Mouse (Mus musculus) hindbrain, embryonic 14.5 days (tissue): ENCODE data around the gene Krtap28-10. TPM values are rescaled to one million over a fixed set of nuclear protein-coding genes. Genes with fewer than 3 reads are reported as not detected.

Experiments used
- ATAC-seq: fragments of 200-750 bp; cut with Nextera tagmentation; 2 replicates; pipeline ENCODE4 v1.8.0; 2017; ENCODE audit warnings: moderate number of reproducible peaks, mild to moderate bottlenecking, moderate TSS enrichment, moderate library complexity; ENCODE audit not compliant: low FRiP score
- DNase-seq: peaks from one replicate; pipeline ENCODE4 v3.0.0-alpha.2; 2015; ENCODE audit warnings: low spot score
- H3K27ac ChIP-seq: fragments of 300-500 bp; sonication (generic); 2 replicates; pipeline ENCODE4 v1.5.1; 2014; ENCODE audit warnings: mild to moderate bottlenecking, moderate library complexity
- H3K27me3 ChIP-seq: fragments of 300-500 bp; sonication (generic); 2 replicates; pipeline ENCODE4 v1.6.1; 2014; ENCODE audit warnings: mild to moderate bottlenecking, low read length, mixed read lengths; ENCODE audit not compliant: control insufficient read depth, insufficient read depth
- H3K36me3 ChIP-seq: fragments of 300-500 bp; sonication (generic); replicated peaks from 2 replicates; pipeline ENCODE4 v1.6.1; 2014; ENCODE audit not compliant: control insufficient read depth, insufficient read depth
- H3K4me1 ChIP-seq: fragments of 300-500 bp; sonication (generic); replicated peaks from 2 replicates; pipeline ENCODE4 v1.6.1; 2014; ENCODE audit warnings: antibody characterized with exemption, low read length, mixed read lengths; ENCODE audit not compliant: control insufficient read depth, insufficient read depth
- H3K4me2 ChIP-seq: fragments of 300-500 bp; sonication (generic); replicated peaks from 2 replicates; pipeline ENCODE4 v1.6.1; 2014; ENCODE audit warnings: mild to moderate bottlenecking, moderate library complexity
- H3K4me3 ChIP-seq: fragments of 300-500 bp; sonication (generic); replicated peaks from 2 replicates; pipeline ENCODE4 v1.5.1; 2014; ENCODE audit warnings: mild to moderate bottlenecking, low read length
- H3K9ac ChIP-seq: fragments of 300-500 bp; sonication (generic); 2 replicates; pipeline ENCODE4 v1.6.1; 2014
- H3K9me3 ChIP-seq: fragments of 300-500 bp; sonication (generic); 2 replicates; pipeline ENCODE4 v1.6.1; 2016; ENCODE audit warnings: low read length; ENCODE audit not compliant: control insufficient read depth
- WGBS: fragments of 180-500 bp; shearing (Covaris S2); extraction: QIAGEN DNeasy Blood & Tissue Kit; methylation state at CpG from one replicate; pipeline ENCODE4 v1.1.7; 2014; 5-methylcytosine and 5-hydroxymethylcytosine counted together
- polyA plus RNA-seq: library from polyadenylated mRNA; unstranded; fragments of >200 nt; fragmentation: Nextera tagmentation; extraction: Ambion mirVana; gene quantifications from 2 replicates; pipeline ENCODE4 v1.2.1, GENCODE M21; 2014

The Krtap28-10 gene
- polyA plus RNA-seq, 1 experiment from 2014 or later, result not detected

DNA sequence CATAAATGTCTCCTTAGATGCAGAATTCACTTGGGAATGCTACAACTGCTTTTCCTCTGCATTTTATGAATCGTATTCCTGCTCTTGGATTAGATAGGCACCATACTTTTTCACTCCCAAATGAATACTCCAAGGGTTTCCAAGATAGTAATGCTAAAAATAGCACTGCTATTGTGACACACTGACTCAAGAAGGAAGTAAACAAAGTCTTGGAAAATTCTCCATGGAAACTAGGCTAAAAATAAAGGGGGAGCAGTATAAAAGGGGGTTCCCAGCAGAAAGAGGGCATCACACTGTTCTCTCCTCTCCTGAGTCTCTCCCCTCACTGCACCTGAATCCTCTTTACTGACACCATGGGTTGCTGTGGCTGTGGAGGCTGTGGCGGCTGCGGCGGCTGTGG is 18.4 kb upstream of the Krtap28-10 start, which contains the start of gene Krtap28-13:
Krtap28-13 (plus strand) TSS at position 288 of the 400 bp plus-strand sequence.
- Histone ChIP-seq H3K27me3 (no peaks in the 10 kb centered on the region), H3K4me3 (no peak within 1 kb of the TSS), H3K9me3 (no peaks in the 10 kb centered on the region), H3K9ac (no peak within 1 kb of the TSS), H3K4me1 (no peaks in the 10 kb centered on the region), H3K4me2 (no peak within 1 kb of the TSS), H3K36me3 (no peaks in the 10 kb centered on the region), H3K27ac (no peak within 1 kb of the TSS)
- WGBS, result 95% methylated on average over 4 of the region's 4 CpGs
- ATAC-seq, result no peak
- DNase-seq, result no peak

DNA sequence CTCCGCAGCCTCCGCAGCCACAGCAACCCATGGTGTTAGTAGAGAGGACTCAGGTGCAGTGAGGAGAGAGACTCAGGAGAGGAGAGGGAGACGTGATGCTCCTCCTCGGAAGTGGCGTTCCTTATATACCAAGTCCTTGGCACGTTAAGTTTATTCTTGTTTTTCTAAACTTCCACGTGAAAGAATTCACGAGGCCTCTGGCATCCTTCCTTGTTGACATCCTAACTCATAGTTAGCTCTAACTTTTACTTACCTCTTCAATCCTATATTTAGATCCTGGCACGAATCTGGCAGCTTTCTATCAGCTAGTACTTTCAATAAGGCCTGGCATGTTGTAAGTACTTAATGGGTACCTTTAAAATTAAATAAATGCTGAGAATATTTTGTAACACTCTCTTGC is 17.0 kb upstream of the Krtap28-10 start, which contains the start of gene A030005K14Rik:
A030005K14Rik (minus strand) TSS at position 101 of the 400 bp plus-strand sequence.
- Histone ChIP-seq H3K27ac (no peak within 1 kb of the TSS), H3K27me3 (no peaks in the 10 kb centered on the region), H3K4me1 (no peaks in the 10 kb centered on the region), H3K9me3 (no peaks in the 10 kb centered on the region), H3K9ac (no peak within 1 kb of the TSS), H3K36me3 (no peaks in the 10 kb centered on the region), H3K4me2 (no peak within 1 kb of the TSS), H3K4me3 (no peak within 1 kb of the TSS)
- 90% methylated on average over 9 of the region's 9 CpGs for WGBS
- DNase-seq (no peak), ATAC-seq (no peak)

DNA sequence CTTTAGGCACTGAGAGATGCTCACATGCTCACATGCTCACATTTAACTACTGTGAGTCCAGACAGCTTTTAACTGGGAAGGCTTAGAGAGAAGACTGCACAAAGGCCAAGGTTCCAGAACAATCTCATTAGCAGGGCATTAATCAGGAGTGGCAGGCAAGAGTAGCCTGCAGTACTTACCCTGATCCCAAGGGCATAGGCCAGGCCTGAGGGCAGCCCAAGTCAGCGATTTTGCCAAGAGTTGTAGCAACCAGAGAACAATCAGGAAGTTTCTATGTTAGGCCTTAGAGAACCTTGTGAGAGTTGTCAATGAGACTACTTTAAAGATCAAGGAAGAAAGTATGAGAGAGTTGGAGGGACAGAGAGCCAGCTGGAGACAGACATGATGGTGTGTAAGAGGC is 16.2 kb upstream of the Krtap28-10 start:
- 52% methylated on average over 1 of the region's 1 CpGs for WGBS
- H3K36me3 ChIP-seq, result no peaks in the 10 kb centered on the region
- H3K4me3 ChIP-seq, result no peak overlapping the region
- H3K9ac ChIP-seq, result no peak overlapping the region
- DNase-seq (no peak), ATAC-seq (no peak)
- no peak overlapping the region for H3K27ac ChIP-seq
- H3K4me2 ChIP-seq, result no peak overlapping the region
- no peaks in the 10 kb centered on the region for H3K4me1 ChIP-seq
- no peaks in the 10 kb centered on the region for H3K9me3 ChIP-seq
- H3K27me3 ChIP-seq, result no peaks in the 10 kb centered on the region

DNA sequence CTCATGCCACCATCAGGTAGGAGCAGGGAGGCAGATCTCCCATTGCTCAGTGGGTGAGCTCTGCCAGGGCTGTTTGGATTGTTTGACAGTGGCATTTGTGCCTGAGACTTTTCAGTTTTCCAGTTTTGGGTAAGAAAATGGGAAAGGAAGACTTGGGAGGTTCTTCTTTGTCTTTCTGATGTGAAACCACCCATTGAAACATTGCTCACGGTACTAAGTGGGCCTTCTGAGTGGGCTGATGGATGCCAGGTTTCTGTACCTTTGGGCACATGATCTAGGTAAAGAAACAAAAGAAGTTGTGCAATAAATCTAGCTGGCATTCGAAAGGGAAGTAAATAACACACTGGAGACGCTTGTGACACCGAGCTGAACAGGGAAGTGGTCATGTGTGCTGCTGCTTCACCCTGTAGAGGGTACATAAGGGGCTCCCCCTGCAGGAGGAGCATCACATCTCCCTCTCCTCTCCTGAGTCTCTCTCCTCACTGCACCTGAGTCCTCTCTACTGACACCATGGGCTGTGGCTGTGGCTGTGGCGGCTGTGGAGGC is 2.7 kb upstream of the Krtap28-10 start, which contains the start of gene Gm47969:
Gm47969 (plus strand) TSS at position 51 of the 546 bp plus-strand sequence.
- no peak for ATAC-seq
- H3K27me3 ChIP-seq, result no peaks in the 10 kb centered on the region
- H3K4me3 ChIP-seq, result no peak within 1 kb of the TSS
- no peak for DNase-seq
- H3K4me2 ChIP-seq, result no peak within 1 kb of the TSS
- H3K4me1 ChIP-seq, result no peaks in the 10 kb centered on the region
- WGBS, result 96% methylated on average over 5 of the region's 5 CpGs
- H3K27ac ChIP-seq, result no peak within 1 kb of the TSS
- no peaks in the 10 kb centered on the region for H3K9me3 ChIP-seq
- H3K36me3 ChIP-seq, result no peaks in the 10 kb centered on the region
- no peak within 1 kb of the TSS for H3K9ac ChIP-seq

GRCm38 (mm10) chr1:83039080-83039479 is 3.2 kb downstream of the Krtap28-10 start:
- no peak overlapping the region for H3K4me3 ChIP-seq
- DNase-seq (no peak), ATAC-seq (no peak)
- WGBS, result 87% methylated on average over 4 of the region's 4 CpGs
- no peaks in the 10 kb centered on the region for H3K9me3 ChIP-seq
- H3K27me3 ChIP-seq, result no peaks in the 10 kb centered on the region
- 0 out of 2 replicates have a peak, but pooled peaks cover 5% of the 10 kb centered on the region for H3K4me1 ChIP-seq
- no peak overlapping the region for H3K9ac ChIP-seq
- H3K4me2 ChIP-seq, result no peak overlapping the region
- H3K27ac ChIP-seq, result no peak overlapping the region
- no peaks in the 10 kb centered on the region for H3K36me3 ChIP-seq

- DNase-seq (peak; percentile 67), ATAC-seq (peak; percentile 92)
- Histone ChIP-seq H3K27me3 (no peaks in the 10 kb centered on the region), H3K27ac (no peak within 1 kb of the TSS), H3K36me3 (no peaks in the 10 kb centered on the region), H3K4me1 (0 out of 2 replicates have a peak, but pooled peaks cover 5% of the 10 kb centered on the region), H3K4me3 (peak within 1 kb of the TSS; percentile 42), H3K9me3 (no peaks in the 10 kb centered on the region), H3K9ac (peak within 1 kb of the TSS; percentile 57), H3K4me2 (peak within 1 kb of the TSS; percentile 65)
- under 1% methylated on average over 25 of the region's 25 CpGs for WGBS
These were observed 4.1 kb downstream of the Krtap28-10 start, which contains the start of gene Slc19a3 for GRCm38 (mm10) chr1:83038109-83038672. TSS of gene Slc19a3 (minus strand) at chr1:83038448.

GRCm38 (mm10) chr1:83036892-83037667 is 5.2 kb downstream of the Krtap28-10 start:
- Histone ChIP-seq H3K27me3 (no peaks in the 10 kb centered on the region), H3K27ac (no peak overlapping the region), H3K9ac (peak overlapping the region; percentile 57; the same call in 1 of the 2 replicates), H3K4me2 (peak overlapping the region; percentile 65; the same call in 1 of the 2 replicates), H3K9me3 (no peaks in the 10 kb centered on the region), H3K36me3 (no peaks in the 10 kb centered on the region), H3K4me1 (0 out of 2 replicates have a peak, but pooled peaks cover 5% of the 10 kb centered on the region), H3K4me3 (no peak overlapping the region)
- DNase-seq (no peak), ATAC-seq (no peak)
- WGBS, result 74% methylated on average over 11 of the region's 11 CpGs

GRCm38 (mm10) chr1:83034509-83034908 is 7.8 kb downstream of the Krtap28-10 start:
- H3K9me3 ChIP-seq, result no peaks in the 10 kb centered on the region
- no peak overlapping the region for H3K9ac ChIP-seq
- H3K4me1 ChIP-seq, result 0 out of 2 replicates have a peak, but pooled peaks cover 5% of the 10 kb centered on the region
- H3K27ac ChIP-seq, result no peak overlapping the region
- H3K27me3 ChIP-seq, result no peaks in the 10 kb centered on the region
- H3K36me3 ChIP-seq, result no peaks in the 10 kb centered on the region
- ATAC-seq (no peak), DNase-seq (no peak)
- no peak overlapping the region for H3K4me2 ChIP-seq
- 70% methylated on average over 5 of the region's 5 CpGs for WGBS
- H3K4me3 ChIP-seq, result no peak overlapping the region

DNA sequence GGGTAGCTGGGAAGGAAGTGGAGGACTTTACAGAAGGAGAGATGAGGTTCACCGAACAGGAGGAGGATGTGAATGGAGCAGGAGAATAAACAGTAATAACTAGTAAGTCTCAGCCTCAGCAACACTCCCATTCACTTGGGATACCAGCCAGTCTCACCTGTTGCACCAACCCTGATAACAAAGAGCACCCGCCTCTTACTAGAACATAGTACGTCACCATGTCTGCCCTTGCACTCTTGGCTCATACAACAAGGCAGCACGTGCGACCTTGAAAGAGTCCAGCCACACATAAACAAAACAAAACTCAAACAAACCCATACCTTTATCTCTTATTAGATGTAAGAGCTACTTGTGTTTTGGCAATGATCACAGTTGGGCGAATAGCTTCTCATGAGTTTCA is 9.8 kb downstream of the Krtap28-10 start:
- no peaks in the 10 kb centered on the region for H3K27me3 ChIP-seq
- no peak overlapping the region for H3K9ac ChIP-seq
- DNase-seq, result no peak
- 0 out of 2 replicates have a peak, but pooled peaks cover under 1% of the 10 kb centered on the region for H3K4me1 ChIP-seq
- H3K4me3 ChIP-seq, result no peak overlapping the region
- ATAC-seq, result no peak
- H3K9me3 ChIP-seq, result no peaks in the 10 kb centered on the region
- H3K4me2 ChIP-seq, result no peak overlapping the region
- H3K27ac ChIP-seq, result no peak overlapping the region
- H3K36me3 ChIP-seq, result no peaks in the 10 kb centered on the region
- 93% methylated on average over 6 of the region's 6 CpGs for WGBS
